Mouse (Mus musculus) cerebellum, postnatal 4 days (tissue): ENCODE data around the gene Actb.

Experiments
- DNase-seq, 2 experiments: peaks; one replicate each; pipeline ENCODE4 v3.0.0; 2022; ENCODE audit warnings: low spot score in 2 of 2, mixed read lengths in 1 of 2

Gene Actb

GRCm38 (mm10) chr5:142922251-142922650 lies 15.7 kb upstream of the Actb start:
- DNase-seq: no peak

GRCm38 (mm10) chr5:142921074-142921459 lies 14.5 kb upstream of the Actb start:
- DNase-seq: no peak

- DNase-seq: no peak
These were observed 13.9 kb upstream of the Actb start for GRCm38 (mm10) chr5:142920311-142921073.

GRCm38 (mm10) chr5:142917402-142917801 lies 10.8 kb upstream of the Actb start:
- no peak for DNase-seq

- DNase-seq: no peak
These were observed 10.0 kb upstream of the Actb start for GRCm38 (mm10) chr5:142916593-142916992.

GRCm38 (mm10) chr5:142915231-142915630 lies 8.7 kb upstream of the Actb start:
- DNase-seq: no peak

GRCm38 (mm10) chr5:142912739-142913138 lies 6.2 kb upstream of the Actb start:
- no peak for DNase-seq

- no peak for DNase-seq
These were observed 5.8 kb upstream of the Actb start for GRCm38 (mm10) chr5:142912320-142912719.

GRCm38 (mm10) chr5:142911629-142912028 lies 5.1 kb upstream of the Actb start:
- DNase-seq: no peak

- DNase-seq: no peak
These were observed 3.2 kb upstream of the Actb start for GRCm38 (mm10) chr5:142909576-142910278.

- no peak for DNase-seq
These were observed 2.5 kb upstream of the Actb start for GRCm38 (mm10) chr5:142908941-142909575.

GRCm38 (mm10) chr5:142907803-142908559 lies 1.4 kb upstream of the Actb start:
- peak in 1 of 2 experiments; percentile 60 for DNase-seq

- peak in 1 of 2 experiments; percentile 77 for DNase-seq
These were observed 671 bp upstream of the Actb start for GRCm38 (mm10) chr5:142907048-142907802.

GRCm38 (mm10) chr5:142905725-142906531 lies 626 bp downstream of the Actb start:
- peak; percentile 95 to 99 for DNase-seq

GRCm38 (mm10) chr5:142905038-142905695 lies 1.4 kb downstream of the Actb start:
- no peak for DNase-seq

- DNase-seq: no peak
These were observed 2.1 kb downstream of the Actb start for GRCm38 (mm10) chr5:142904208-142905037.

- DNase-seq: no peak
These were observed 2.9 kb downstream of the Actb start for GRCm38 (mm10) chr5:142903470-142904207.
